Mouse (Mus musculus) cerebellum, postnatal 25 days (tissue): Measurements from ENCODE around the gene Elovl1.

ENCODE experiments used
- DNase-seq, 2 experiments: peaks; one replicate each; pipeline ENCODE4 v3.0.0; 2021; ENCODE audit warnings: mixed read lengths in 2 of 2

Elovl1 gene

DNA sequence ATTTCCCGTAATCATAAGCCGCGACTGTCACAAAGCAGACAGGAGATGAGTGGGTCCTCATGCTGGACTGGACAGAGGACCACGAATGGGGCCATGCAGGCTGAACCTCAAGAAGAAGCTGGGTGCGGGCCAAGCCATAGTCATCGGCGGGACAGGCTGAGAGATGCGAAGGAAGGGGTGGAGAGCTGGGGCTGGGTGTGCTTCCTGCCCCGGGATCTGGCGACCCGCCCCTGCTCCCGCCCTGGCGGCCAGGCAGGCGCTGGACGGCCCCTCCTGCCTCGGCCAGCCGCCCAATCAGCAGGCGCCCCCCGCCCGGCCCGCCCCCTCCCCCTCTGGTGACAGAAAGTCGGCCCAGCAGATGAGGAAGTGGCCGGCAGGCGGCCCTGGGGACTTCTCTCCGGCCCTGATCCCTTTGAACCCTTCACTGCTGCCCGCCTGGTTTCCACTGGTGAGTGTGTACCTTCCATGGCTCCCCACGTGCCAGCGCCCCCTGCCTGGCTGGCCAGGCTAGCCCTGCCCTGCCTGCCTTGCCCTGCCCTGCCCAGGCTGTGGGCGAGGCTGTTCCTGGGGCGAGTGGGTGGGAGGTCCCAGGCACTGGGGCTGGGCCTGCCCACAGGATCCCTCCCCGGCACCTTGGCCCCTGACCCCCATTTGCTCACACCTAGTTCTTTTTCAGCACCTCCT is at the start of gene Elovl1:
Gene Elovl1 (plus strand): TSS at position 326 of the 684 bp plus-strand sequence.
- peak; percentile 71 to 85 for DNase-seq

DNA sequence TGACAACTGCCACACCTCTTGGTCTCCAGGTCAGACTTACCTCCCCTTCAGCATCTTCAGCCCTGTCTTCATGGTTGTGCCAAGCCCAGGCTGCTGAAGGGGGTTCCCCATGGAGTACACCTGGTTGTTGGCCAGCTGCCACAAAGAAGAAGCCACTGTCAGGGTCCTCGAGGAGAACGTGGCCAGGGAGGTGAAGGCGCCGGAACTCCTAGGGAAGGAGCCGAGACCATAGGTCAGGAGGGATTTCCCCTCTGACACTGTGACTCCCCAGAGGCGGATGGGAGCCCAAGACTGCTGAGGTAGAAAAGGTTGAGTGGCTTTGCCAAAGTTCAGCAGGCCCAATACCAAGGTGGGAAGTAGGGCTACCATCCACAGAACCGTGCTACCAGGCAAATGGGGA is 44.6 kb upstream of the Elovl1 start:
- no peak for DNase-seq

DNA sequence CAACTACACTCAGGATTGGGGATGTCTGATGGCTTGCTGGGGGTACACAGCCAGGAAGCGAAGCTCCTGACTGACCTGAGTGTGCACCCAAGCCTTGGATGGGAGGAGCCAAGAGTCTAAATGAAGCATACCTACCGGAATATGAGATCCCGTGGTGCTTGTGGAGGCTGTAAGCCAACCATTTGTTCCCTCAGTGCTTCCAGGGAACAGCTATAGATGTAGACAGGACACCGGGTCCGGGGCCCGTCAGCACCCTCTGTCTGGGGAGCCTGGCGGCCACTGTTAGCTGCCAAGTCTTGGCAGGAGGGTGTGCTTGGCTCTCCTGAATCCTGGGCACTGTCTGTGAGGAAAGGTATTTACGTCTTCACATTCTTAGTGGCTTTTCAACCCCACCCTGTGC is 40.6 kb upstream of the Elovl1 start:
- DNase-seq: no peak

DNA sequence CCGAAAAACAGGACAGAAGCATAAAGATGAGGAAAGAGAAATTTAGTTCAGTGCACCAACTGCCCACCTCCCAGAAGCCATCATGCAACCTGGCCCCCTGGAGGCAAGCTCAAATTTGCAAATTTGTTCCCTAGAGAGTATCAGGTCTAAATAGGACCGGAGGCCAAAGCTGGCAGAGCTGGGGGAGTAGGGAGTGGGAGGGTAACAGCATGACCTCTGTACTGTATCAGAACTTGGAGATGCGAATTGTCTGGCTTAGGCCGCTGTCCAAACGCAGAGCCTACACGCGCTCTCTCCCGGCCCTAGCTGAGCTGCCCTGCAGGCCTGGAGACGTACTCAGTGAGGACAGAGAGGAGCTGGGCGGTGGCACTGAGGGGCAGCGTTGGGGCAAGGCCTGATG is 37.7 kb upstream of the Elovl1 start:
- DNase-seq: no peak

DNA sequence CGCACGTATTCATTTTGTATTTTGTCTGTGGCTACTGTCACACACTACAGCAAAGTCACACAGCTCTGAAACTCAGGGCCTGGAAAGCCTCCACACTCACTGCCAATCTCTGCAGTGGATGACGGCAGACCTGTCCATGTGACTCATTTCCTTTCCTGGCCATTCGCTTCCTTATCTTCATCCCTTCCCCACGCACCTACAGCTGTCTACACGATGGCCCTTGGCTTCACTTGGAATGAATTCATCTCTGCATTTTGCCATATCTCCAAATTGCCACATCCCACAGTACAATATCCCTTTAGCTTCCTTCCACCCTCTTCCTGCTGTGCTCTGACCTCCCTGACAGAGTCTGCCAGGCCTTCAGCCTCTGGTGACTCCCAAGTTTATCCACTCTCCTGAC is 33.4 kb upstream of the Elovl1 start:
- no peak for DNase-seq

DNA sequence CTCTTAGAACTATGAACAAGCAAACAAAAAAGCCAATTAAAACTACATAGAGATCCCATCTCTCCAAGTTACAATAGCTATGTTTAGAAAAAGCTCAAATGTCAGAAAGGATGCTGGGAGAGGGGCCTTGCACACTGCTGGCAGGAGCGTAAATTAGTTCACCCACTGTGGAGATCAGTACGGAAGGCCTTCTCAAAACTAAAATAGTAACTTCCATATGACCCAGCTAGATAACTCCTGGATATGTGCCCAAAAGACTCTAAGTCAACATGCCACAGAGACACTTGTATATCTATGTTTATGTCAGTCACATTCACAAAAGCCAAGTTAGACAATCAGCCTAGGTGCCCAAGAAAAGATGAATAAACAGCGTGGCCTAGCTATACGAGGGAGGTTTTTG is 32.6 kb upstream of the Elovl1 start:
- no peak for DNase-seq

DNA sequence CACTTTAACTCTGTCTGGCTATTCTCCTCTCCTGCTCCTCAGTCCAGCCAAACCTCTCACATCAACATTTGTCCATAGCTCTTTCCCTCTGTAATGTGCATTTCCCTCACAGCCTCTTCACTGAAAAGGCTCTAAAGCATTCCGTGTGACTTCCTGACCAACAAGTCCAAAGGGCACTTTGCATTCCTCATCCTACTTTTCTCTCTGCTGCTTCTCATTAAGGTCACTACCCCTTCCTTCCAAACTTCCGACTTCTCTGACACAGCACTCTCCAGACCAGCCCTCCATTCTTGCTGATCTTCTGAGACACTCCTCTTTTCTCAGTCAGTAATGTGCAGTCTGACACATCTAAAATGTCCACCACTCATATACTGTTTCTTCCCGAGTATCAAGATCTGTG is 31.5 kb upstream of the Elovl1 start:
- DNase-seq: no peak

DNA sequence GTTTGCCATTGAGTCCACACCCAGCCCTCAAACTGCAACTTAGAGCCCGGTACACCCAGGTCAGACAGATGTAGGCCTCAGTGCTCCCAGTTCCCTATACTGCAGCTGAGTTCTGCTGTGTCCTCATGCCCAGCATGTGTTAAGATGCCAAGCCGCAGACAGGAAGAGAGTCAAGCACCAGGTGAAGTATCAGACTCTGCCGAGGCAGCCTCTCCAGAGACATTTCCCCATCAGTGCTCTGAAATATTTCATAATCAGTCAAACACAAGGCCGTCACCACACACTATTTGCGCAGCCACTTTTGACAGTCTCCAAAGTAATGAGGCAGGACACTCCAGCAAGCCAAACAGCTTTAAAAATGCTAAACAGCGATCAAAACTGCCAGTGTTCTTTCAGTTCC is 29.5 kb upstream of the Elovl1 start:
- no peak for DNase-seq

DNA sequence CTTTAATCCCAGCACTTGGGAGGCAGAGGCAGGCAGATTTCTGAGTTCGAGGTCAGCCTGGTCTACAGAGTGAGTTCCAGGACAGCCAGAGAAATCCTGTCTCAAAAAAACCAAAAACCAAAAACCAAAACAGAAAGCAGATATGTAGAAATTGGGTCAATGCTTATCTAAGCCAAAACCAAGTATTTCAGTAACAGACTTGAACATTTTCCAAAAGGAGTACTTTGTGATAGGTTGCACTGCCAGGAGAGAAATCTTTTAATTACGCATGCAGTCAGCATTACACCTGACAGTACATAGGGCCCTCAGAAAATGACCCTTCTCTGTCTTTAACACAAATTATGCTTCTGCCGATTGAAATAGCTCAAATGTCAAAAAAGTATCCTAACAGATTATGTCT is 26.5 kb upstream of the Elovl1 start:
- DNase-seq: no peak

DNA sequence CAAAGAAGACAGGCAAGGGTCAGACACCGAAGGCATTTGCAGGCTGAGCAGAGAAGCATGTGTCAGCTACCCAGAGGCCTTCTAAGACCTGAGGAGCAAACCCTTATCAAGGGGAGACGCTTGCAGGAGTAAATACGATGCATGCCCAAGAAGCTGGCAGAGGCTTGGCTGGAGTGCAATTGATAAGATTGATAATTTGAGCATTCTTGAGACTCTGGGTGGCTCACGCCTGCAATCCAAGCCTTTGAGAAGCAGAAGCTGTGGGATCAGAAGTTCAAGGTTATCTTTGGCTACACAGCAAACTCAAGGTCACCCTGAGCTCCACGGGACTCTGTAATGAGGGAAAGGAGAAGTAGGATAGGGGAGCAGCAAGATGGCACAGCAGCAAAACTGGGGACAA is 26.0 kb upstream of the Elovl1 start:
- DNase-seq: no peak

DNA sequence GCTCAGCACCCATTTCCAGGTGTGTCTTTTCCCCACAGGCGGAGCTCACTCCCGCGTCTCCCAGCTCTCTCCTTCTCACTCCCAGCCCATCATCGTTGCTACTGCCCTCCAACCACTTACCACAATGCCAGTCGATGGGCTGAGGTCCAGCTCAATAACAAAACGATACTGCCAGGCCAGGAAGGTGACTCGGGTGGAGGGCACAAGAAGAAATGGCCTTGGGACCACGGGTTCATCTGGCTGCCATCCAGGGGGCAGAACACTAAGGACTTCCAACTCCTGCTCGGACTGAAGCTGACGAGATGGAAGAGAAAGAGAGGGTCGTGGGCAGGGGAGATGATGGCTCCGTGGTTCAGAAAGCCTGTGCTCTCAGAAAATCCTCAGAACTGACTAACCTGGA is 25.2 kb upstream of the Elovl1 start:
- DNase-seq: no peak

DNA sequence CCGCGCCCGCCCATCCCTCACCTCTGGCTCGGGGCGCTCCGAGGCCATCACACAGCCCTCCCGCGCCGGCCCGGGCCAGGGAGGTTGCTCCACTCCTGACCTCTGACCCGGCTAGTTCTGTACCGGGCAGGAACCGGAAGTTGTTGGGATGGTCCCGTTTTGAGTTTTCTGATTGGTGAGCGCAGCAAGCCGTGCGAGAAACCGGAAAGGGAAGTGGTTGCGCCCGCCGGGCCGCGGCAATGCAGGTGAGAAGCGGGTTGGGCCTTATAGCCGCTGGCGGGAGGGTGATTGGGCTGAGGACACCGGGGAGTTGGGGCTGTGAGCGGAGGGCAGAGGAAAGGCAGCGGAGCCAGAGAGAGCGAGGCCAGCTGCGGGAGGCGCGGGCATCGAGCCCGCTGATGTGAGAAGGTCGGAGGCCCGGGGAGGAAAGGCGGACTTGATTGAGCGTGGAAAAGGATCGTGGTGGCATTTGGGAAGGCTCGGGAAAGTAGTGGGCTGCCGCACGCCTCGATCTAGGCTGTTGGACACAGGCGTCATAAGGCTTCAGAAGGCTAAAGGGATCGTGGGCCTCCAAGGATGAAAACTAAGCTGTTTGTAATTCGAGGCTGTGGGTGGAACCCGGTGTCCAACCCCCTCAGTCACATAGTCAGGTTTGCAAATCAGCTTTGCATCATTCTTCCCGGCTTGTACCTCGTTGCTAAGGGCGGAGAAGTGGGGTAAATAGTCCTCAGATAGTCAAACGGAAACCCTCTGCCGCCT is 18.6 kb upstream of the Elovl1 start, which contains the start of the genes Szt2 and Med8:
Gene Szt2 (minus strand): TSS at position 132 of the 759 bp plus-strand sequence.
Gene Med8 (plus strand): TSS at position 196 of the 759 bp plus-strand sequence.
- DNase-seq: peak; percentile 89 to 91

DNA sequence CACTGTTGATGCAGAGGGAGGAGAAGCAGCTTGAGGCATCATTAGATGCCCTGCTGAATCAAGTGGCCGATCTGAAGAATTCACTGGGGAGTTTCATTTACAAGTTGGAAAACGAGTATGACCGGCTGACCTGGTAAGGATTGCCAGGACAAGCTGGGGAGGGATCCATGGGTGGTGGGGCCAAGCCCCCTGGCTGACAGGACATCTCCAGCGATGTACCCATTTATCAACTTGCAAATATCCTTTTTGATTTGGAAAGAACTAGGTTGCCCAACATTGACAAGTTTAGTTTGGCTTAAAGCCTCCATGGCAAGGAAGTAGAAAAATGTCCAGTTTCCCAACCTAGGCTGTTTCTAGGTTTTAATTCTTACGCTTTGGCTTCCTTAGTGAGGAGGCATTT is 17.0 kb upstream of the Elovl1 start:
- no peak for DNase-seq

DNA sequence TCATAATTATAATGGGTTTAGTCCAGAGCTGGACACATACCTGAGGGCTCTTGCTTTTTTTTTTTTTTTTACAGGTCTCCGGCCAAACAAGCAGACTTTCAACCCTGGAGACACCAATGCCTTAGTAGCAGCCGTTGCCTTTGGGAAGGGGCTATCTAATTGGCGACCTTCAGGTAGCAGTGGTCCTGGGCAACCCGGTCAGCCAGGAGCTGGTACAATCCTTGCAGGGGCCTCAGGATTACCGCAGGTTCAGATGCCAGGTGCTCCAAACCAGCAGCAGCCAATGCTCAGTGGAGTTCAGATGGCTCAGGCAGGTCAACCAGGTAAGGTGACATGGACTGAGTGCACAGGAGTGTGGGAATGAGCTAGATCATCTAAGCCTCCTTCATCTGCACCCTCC is 14.3 kb upstream of the Elovl1 start:
- DNase-seq: peak; percentile 54 to 61

DNA sequence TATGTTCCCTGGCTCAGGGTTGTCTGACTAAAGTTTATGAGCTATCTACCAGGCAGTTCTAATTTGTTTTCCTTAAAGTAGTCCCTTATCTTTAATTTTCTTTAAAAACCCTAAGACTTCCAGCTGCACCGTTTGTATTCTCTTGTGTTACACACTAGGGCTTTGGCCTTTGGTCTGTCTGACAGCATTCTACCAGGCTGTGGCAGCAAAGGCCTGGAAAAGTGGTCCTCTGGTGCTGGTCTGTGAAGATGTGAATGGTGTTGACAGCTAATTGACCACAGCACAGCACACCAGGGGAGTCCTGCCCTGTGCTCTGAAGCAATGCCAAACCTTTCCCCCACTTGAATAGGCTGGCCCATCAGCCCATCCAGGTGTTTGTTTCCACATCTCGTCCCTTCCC is 12.1 kb upstream of the Elovl1 start:
- no peak for DNase-seq

DNA sequence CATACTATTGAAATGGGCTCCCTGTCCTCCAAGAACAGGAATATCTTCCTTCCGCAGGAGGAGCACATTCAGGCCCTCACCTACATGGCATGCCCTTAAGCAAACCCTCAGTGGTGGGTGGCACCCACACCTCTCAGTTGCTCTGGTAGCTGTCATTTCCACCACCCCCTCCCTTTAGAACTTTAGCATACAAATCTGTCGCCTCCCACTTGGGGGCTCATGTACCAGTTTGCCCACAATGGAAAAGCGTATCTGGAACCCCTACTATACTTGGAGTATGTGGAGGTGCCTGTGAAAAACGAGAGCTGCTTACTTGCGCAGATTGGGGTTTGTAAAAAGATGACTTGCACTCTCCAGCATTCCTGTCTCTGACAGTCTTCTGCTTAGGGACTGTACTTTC is 11.6 kb upstream of the Elovl1 start:
- no peak for DNase-seq

DNA sequence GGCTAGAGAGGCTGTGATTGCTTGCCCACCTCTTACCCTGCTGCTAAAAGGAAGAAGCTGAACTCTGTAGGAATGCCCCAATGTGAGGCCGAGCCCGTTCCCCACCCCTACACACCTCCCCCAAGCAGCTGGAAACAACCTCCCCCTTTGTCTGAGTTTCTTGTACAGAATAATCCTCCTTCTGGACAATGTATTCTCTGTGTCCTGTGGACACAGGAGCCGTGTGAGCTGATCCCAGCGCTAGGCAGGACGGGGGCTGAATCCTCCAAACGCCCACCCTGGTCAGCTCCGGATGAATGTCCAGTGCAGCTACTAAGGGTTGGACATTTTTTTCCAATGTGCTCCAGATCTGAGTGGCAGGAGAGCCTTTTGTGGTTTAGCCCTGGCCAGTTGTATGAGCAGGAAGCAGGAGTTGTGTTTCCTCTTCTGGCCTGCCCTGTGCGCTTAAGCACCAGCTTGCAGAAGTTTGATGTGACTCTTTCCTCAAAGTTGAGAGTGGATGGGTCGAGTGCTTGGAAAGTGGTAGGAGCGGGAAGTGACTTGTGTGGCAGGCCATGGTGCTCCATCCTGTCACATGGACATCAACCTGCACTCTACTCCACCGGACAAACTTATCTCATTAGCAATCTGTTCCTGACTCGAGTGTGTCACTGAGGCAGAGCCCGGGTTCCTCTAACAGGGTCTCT is 10.6 kb upstream of the Elovl1 start:
- DNase-seq: no peak

DNA sequence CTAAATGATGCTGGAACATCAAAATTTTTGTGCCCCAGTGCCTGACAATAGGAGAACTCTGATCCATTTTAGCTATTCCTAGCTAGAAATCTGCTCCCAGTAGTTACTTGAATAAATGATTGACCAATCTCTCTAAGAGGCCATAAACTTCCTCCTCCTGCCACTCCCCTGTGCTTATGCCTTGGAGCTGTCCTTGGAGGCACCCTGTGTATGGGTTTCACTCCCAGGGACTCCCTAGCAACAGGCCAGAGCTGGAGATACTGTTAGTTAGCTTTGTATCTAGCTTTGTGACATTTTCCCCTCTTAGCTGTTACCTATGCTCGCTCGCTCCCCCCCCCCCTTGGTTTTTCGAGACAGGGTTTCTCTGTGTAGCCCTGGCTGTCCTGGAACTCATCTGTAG is 6.5 kb upstream of the Elovl1 start:
- DNase-seq: no peak

DNA sequence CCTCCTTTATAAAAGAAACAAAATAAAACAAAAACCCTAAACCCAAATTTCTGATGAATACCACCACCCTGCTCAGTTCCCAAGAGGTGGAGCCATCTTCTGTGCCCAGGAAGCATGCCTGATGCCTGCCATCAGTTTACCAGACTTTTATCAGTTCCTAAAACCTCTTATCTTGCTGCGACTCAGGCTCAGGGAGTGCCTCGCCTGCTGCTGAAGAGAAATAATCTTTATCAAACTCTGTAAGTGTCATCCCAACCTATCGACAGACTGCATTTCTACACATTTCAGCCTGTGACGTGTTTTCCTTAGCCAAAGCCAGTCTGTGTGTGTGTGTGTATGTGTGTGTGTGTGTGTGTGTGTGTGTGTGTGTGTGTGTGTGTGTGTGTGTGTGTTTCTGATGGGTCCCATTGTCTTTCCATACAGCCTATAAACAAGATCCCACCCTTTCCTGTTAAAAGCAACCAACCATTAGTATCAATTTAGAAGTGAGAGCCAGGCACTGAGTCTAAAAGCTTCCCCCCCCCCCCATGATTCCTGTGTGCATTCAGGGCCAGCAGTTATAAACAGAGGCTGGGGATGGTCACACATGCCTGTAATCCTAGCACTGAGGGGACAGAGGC is 3.2 kb upstream of the Elovl1 start:
- no peak for DNase-seq

DNA sequence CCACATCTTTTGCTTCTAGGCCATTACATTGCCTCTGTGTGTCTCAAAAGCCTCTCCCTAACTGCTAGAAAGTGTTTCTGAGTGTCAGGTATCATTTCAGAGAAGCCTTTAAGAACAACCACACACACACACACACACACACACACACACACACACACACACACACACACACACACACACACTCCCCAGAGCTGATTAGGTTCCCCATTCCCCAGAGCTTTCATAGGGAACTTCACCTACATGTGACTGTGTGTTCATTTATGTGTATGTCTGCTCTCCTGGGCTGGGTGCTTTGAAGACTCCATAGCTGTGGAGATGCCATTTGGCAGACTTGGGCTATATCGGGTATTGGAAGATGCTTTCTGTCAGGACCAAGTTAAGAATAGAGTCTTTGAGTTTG is 2.5 kb upstream of the Elovl1 start:
- DNase-seq: no peak

DNA sequence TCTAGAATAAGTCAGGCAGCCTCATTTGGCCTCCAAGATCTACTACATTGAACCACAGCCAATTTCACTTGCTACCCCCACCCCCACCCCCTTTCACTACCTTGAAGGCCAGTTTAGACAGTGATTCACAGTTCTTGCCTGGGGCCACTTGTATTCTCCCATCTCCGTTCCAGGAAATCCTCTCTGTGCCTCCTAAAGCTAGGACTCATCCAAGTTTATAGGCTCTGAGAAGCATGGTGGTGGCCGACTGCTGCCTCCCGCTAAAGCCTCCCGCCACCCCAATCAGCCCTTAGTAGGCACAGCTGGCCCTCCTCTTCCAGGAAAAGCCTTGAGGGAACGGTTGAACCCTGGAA is 502 bp upstream of the Elovl1 start:
- no peak for DNase-seq

DNA sequence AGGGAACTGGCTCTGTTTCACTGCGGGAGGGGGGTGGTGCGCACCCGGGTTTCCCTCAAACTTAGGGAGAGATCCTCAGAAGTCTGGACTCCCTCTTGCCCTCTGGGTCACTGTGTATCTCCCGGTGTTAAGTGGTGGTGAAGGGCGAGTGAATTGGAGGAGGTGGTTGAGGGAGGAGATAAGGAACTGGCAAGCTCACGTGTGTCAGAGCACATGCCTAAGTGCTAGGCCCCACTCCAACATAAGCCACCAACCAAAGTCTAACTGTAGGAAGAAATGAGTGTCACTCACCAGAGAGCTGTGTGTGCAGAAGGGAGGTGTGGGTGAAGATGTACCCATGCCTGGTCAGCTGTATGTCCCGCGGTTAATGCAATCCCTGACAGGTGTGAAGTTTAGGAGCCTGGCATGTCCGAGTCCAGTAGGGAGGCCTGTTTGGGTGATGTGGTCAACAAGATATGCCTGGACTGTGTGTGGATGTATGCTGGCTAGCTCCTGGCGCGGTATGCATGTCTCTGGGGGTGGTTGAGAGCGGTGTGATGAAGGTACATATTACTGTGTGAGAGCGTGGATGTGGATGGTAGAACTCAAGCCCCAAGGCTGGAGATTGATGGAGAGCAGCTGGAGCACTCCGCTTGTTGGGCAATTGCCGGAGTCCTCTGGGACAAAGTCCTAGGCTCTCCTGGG is 780 bp downstream of the Elovl1 start:
- no peak for DNase-seq
